Mouse (Mus musculus): ENCODE measurements around the gene E2f6. TPM values are rescaled to one million over a fixed set of nuclear protein-coding genes. Genes with fewer than 3 reads are reported as not detected.

Gene E2f6
- total RNA-seq, 2 experiments from 2014 or later, result 38.8 to 41.0 TPM

DNA sequence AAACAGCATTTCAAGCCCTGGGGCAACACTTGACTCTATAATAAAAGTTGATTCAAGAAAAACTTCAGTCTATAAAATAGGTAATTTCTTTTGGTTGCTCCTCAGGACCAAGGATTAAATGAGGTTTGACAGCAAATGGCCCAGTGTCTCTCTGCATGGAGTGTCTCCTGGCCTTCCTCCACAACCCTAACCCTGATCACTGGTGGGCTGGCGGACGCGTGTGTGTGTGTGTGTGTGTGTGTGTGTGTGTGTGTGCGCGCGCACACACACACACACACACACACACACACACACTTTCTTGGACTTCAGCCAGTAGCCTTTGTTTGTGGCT is 10.9 kb upstream of the E2f6 start:
- ATAC-seq (replicated peaks; ENCODE audit: poor library complexity, severe bottlenecking), result no peak

- ATAC-seq (replicated peaks; ENCODE audit: poor library complexity, severe bottlenecking), result peak; percentile 31
Observed at GRCm38 (mm10) chr12:16800259-16800958, 10.4 kb upstream of the E2f6 start, which contains the start of gene Greb1. Gene Greb1 (minus strand): TSS chr12:16800886.

DNA sequence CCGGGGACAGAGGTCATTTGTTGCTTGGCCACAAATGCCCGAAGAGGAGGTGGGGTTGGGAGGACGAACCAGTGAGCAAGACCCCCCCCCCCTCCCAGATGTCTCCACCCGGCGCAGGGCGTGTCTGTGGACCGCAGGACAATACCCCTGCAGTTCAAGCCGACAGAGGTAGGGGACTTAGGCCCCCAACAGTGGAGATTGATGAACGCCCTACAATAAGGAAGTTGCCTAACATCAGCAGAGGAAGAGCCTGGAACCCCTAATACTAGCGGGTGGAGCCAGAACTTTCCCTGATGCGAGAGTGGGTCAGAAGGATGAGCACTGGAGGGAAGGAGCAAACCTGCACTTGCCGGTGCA is 9.8 kb upstream of the E2f6 start:
- peak; percentile 86 for ATAC-seq (replicated peaks; ENCODE audit: poor library complexity, severe bottlenecking)

DNA sequence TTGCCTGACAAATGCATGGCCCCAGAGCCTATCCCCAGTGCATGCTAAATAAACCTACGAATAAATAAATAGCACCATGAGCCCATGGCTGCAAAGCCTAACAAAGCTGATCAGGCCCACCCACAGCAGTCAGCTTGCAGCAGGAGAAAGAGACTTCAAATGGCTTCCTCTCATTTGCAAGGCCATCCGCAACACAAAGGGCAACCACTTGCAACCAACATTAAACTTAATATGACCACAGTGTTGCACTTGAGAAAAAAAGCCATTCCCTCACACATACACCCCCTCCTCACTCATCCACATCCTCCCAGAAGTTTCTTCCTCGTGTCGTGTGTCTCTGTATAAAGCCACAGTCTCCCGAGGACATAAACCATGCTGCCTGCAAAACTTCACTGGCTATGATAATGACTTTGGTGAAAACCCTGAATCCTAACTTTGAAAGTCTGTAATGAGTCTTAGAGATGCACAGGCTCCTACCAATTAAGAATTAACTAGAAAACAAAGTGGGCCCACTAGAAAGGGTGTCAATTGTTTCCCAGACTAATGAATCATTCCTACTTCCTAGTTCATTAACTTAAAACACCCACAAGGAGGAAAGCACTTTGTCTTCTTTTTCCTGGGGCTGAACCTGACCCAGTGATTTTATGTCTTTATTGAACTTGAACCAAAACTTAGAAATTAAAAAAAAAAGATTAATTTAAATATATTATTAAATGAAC is 7.4 kb upstream of the E2f6 start:
- no peak for ATAC-seq (replicated peaks; ENCODE audit: poor library complexity, severe bottlenecking)

DNA sequence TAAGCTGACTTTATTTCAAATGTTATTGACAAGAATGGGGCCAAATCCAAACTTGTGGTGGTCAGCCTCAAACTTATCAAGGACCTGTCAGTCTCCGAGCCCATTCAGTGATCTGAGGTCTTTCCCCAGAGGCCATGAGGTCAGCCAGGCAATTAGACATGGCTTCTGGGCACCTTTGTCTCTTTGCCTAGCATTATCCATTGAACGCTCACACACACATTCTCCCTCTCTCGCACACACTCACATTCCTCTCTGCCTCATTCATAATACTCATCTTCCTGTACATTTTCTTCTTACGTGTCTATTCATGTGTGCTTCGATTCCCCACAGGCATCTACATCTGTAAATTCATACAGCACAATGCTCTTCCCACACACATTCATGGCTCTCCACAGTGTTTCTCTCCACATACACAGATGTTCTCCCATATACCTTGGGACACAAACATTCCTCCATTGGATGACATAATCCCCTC is 6.8 kb upstream of the E2f6 start:
- no peak for ATAC-seq (replicated peaks; ENCODE audit: poor library complexity, severe bottlenecking)

DNA sequence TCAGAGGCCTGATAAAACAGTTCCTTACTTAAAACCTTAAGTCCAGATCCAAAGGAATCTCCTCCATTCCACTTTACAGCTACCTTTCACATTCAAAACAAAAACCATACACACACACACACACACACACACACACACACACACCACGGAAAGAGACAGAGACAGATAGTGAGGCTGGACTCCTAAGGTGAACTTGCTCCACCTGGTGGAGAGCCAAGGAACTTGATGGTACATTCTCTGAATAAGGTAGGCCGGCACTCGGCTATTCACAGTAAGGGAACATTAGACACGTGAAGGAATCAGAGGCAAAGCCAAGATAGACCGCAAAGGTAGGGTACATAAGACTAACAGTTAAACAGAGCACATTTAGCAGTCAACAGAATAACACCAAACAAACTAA is 5.3 kb upstream of the E2f6 start:
- ATAC-seq (replicated peaks; ENCODE audit: poor library complexity, severe bottlenecking), result peak; percentile 74

DNA sequence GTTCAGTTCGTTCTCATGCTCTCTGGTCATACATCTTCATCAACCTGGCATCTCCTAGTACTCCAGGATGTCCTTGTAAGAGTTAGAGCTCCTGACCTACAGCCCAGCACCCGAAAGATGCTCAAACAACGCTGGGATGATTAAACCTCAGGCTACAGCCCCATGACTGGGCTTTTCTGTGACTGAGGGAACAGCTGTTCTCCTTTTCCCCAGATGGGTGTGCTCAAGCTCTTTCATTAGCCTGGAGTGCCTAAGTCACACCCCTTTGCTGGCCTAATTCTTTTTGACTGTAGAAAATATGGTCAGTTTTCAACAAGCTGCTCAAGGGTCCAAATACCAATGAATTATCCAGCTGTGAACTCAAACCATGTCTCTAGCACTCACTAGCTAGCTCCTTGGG is 2.7 kb upstream of the E2f6 start:
- peak; percentile 49 for ATAC-seq (replicated peaks; ENCODE audit: poor library complexity, severe bottlenecking)

DNA sequence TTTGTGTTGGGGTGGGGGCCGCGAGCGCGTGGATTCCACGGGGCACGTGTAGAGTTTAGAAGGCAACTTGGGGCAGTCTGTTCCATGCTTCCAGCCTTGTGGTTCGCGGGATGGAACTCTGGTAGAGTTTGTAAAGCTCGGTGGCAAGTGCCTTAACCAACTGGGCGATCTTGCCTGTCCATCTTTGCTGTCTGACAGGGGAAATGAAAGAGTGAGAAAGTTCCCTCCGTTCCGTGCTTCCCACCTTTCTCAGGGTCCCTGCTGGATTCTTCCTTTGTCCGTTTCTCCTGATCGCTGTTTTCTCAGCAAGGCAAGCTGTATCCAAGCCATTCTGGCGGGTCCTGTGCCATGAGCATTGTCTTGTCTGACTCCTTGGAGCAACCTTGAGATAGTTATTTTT is 714 bp downstream of the E2f6 start:
- ATAC-seq (replicated peaks; ENCODE audit: poor library complexity, severe bottlenecking), result 0 out of 2 replicates have a peak, but pooled peaks have one; percentile 4

DNA sequence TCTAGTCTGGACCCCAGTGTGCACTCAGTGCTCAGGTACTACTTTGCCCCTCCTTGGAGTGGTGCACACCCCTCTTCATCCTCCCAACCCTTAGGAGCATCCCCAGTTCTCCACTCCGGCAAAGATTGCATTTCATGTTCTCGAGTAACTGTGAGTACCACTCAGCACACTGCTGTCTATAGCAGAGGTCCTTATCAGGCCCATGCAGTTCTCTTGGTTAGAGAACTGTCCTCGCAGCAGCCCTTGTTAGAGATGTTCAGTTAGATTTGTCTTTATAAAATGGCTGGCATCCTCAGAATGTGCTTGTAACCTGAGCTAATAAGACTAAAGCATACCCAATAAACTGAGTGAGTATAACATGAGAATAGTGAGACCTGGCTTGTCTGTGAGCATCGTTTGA is 6.4 kb downstream of the E2f6 start:
- no peak for ATAC-seq (replicated peaks; ENCODE audit: poor library complexity, severe bottlenecking)

- ATAC-seq (replicated peaks; ENCODE audit: poor library complexity, severe bottlenecking), result no peak
Observed at GRCm38 (mm10) chr12:16818513-16818912, 7.8 kb downstream of the E2f6 start.

DNA sequence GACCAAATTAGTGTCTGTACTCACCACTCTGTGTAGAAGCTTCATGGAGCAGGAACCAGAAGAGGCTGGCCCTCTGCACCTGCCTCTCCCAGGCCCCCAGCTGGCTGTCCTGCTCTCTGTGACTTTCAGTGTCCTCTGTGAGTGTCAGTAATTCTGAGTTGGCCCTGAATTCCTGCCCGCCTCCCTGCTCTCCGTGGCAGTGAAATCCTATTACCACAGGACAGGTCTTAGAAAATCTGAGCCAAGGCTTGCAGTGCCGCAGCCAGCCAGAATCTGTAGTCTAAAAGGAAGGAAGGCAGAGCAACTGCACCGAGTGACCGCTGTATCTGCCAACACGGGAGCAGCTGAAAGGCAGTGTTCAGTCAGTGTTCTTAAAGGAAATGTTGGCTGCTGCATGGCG is 10.0 kb downstream of the E2f6 start:
- ATAC-seq (replicated peaks; ENCODE audit: poor library complexity, severe bottlenecking), result no peak

DNA sequence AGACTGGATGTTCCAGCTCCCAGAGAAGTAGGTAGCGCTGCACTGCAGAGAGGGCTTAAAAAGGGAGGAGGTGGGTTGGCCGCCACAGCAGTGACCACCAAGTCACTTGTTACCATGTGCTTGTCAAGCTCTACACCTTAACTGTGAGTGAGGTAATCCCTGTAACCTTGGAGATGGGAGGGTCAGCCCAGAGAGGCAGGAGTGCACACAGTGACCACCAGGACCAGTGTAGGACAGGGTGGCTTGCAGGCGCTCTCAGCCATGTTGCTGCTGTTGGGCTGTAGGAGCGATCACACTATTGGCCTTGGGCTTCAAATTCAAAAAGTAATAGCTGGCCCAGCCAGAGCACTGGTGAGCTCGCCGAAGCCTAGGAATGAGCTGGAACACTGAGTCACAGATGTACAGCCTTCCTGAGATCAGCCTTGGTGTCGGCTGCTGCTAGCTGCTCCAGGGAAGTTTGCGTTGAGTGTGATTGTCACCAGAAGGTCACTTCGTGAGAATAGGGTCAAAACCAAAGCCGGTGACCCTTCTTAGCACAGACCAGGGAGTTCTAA is 11.5 kb downstream of the E2f6 start:
- no peak for ATAC-seq (replicated peaks; ENCODE audit: poor library complexity, severe bottlenecking)

DNA sequence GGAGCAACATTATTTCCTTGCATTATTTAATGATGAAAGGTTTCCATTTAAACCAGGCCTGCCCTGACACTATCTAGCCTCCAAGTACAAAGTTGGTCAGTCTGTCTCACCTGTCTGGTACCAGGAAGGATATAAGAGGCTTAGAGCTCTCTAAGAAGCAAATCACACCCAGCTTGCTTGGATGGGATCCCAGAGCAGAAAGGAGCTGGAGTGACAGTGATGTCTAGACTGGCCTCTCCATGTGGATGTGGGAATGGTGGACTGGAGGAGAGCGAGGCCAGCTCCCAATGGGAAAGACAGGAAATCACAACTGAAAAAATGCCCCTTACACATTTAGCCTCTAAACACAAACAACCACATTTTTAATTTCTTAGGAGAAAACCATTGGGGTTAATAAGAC is 12.9 kb downstream of the E2f6 start:
- ATAC-seq (replicated peaks; ENCODE audit: poor library complexity, severe bottlenecking), result no peak

DNA sequence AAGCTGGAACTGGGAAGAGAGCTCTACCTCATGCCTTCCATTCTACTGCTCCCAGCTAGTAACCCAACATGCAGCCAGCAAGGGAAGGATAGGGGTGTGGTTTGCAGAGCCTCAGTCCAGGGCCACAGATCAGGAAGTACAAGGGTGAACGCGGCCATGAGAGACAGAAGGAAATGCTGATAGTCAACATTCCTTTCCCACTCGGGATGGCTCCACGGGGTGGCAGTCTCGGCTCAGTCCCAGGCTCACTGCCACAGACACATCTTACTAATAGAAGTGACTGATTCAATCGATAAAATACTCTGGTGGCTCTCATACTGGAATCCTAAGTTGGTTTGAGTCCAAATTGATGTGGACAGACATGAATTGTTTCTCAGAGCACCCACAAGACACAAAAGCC is 17.7 kb downstream of the E2f6 start:
- ATAC-seq (replicated peaks; ENCODE audit: poor library complexity, severe bottlenecking), result peak; percentile 52

DNA sequence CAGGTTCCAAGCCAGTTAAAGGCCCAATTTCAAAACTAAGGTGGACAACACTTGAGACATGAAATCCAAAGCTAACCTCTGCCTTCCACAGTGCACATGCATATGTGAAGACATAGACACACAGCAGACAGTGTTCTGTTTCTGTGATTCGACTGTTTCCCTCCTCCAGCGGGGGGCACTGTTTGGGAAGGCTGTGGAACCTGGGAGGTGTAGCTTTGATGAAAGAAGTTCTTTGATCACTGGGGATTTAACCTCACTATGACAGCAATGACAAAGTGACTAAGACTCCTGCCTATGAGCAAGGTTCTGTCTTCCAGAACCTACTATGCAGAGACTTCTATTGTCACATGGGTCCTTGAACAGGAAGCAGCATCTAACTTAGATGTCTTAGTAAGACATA is 19.0 kb downstream of the E2f6 start:
- 0 out of 2 replicates have a peak, but pooled peaks have one; percentile 31 for ATAC-seq (replicated peaks; ENCODE audit: poor library complexity, severe bottlenecking)

GRCm38 (mm10) chr12:16831071-16831470 is 20.3 kb downstream of the E2f6 start:
- ATAC-seq (replicated peaks; ENCODE audit: poor library complexity, severe bottlenecking), result no peak

DNA sequence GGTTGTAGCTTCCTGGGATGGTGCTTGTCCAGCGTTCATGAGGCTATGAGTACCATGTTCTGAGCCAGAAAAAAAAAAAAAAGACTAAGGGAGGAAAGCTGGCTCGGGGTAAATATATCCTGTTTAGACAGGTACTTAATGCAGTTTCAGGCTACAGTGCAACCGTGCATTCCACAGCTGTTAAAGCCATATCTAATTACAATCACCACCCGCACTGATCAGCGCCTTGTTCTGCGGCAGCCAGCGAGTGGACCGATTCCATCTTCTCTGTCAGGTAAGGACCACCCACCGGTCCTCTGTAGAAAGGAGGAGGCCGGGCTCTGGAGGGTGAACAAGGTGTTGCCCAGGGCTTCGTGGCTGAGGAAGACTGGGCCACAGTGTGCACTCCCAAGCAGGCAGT is 23.9 kb downstream of the E2f6 start:
- no peak for ATAC-seq (replicated peaks; ENCODE audit: poor library complexity, severe bottlenecking)

DNA sequence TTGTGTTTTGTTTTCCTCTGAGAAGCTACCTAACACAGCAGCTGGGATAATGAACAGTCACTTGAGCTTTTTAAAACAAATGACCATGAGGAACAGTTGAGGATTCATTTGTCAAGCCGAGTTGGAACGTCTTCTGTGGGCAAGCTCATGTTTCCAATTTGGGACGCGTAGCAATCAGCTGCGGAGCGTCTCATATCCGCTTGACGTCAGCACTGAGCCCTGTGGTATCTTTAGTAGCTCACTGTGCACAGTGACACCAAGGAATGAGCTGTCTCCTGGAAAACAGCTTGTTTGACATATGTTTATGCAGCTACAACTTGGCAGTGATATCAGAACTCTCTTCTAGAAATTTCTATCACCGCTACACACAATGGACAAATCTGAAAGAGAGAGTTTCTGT is 25.4 kb downstream of the E2f6 start:
- no peak for ATAC-seq (replicated peaks; ENCODE audit: poor library complexity, severe bottlenecking)

- ATAC-seq (replicated peaks; ENCODE audit: poor library complexity, severe bottlenecking), result no peak
Observed at GRCm38 (mm10) chr12:16837766-16838165, 27.0 kb downstream of the E2f6 start.

- no peak for ATAC-seq (replicated peaks; ENCODE audit: poor library complexity, severe bottlenecking)
Observed at GRCm38 (mm10) chr12:16840842-16841782, 30.3 kb downstream of the E2f6 start.
